Mouse (Mus musculus): ENCODE measurements around the gene Cox4i1. TPM values are rescaled to one million over a fixed set of nuclear protein-coding genes. Genes with fewer than 3 reads are reported as not detected.
"Not testable (repeated sequence)": the region's sequence is repeated elsewhere in the genome, so short reads cannot be mapped to it uniquely, and the experiment has no call there.

Gene Cox4i1
- polyA plus RNA-seq, 1 experiment = 728 TPM

- Histone ChIP-seq H3K4me3 (replicated peaks; ENCODE audit: extremely low read depth, low read depth, low read length) (no peak overlapping the region), H3K4me1 (ENCODE audit: control insufficient read depth, insufficient read depth, low read length) (no peaks in the 10 kb centered on the region)
- no peak for DNase-seq
- no peak for TF ChIP-seq CTCF (IDR thresholded peaks at IDR 0.05; ENCODE audit: insufficient read depth, low read length)
- TF ChIP-seq POLR2A (IDR thresholded peaks at IDR 0.05; ENCODE audit: borderline replicate concordance, extremely low read depth, low read depth, low read length) = no peak
- 75% methylated on average over 8 of the region's 8 CpGs for WGBS
Measured at GRCm38 (mm10) chr8:120675718-120676117, 7.7 kb downstream of the Cox4i1 start.

GRCm38 (mm10) chr8:120678447-120678846 is 10.4 kb downstream of the Cox4i1 start:
- WGBS = 13% methylated on average over 10 of the region's 10 CpGs
- peak; percentile 84 for TF ChIP-seq CTCF (IDR thresholded peaks at IDR 0.05; ENCODE audit: insufficient read depth, low read length)
- no peak for TF ChIP-seq POLR2A (IDR thresholded peaks at IDR 0.05; ENCODE audit: borderline replicate concordance, extremely low read depth, low read depth, low read length)
- peak; percentile 83 for DNase-seq
- H3K4me1 ChIP-seq (ENCODE audit: control insufficient read depth, insufficient read depth, low read length) = no peaks in the 10 kb centered on the region
- H3K4me3 ChIP-seq (replicated peaks; ENCODE audit: extremely low read depth, low read depth, low read length) = no peak overlapping the region

- Histone ChIP-seq H3K4me3 (replicated peaks; ENCODE audit: extremely low read depth, low read depth, low read length) (no peak overlapping the region), H3K4me1 (ENCODE audit: control insufficient read depth, insufficient read depth, low read length) (no peaks in the 10 kb centered on the region)
- DNase-seq = no peak
- TF ChIP-seq CTCF (IDR thresholded peaks at IDR 0.05; ENCODE audit: insufficient read depth, low read length) = no peak
- TF ChIP-seq POLR2A (IDR thresholded peaks at IDR 0.05; ENCODE audit: borderline replicate concordance, extremely low read depth, low read depth, low read length) = no peak
- WGBS = 46% methylated on average over 11 of the region's 11 CpGs
Measured at GRCm38 (mm10) chr8:120679629-120680387, 11.8 kb downstream of the Cox4i1 start.

- TF ChIP-seq CTCF (IDR thresholded peaks at IDR 0.05; ENCODE audit: insufficient read depth, low read length) = peak; percentile 59
- not testable (repeated sequence) for H3K4me1 ChIP-seq (ENCODE audit: control insufficient read depth, insufficient read depth, low read length); H3K4me3 ChIP-seq (replicated peaks; ENCODE audit: extremely low read depth, low read depth, low read length); DNase-seq
- WGBS = 43% methylated on average over 7 of the region's 7 CpGs
Measured at GRCm38 (mm10) chr8:120680405-120680804, 12.4 kb downstream of the Cox4i1 start.

- no peak for TF ChIP-seq CTCF (IDR thresholded peaks at IDR 0.05; ENCODE audit: insufficient read depth, low read length)
- no peak for TF ChIP-seq POLR2A (IDR thresholded peaks at IDR 0.05; ENCODE audit: borderline replicate concordance, extremely low read depth, low read depth, low read length)
- no peak for DNase-seq
- H3K4me3 ChIP-seq (replicated peaks; ENCODE audit: extremely low read depth, low read depth, low read length) = no peak overlapping the region
- 61% methylated on average over 10 of the region's 10 CpGs for WGBS
- no peaks in the 10 kb centered on the region for H3K4me1 ChIP-seq (ENCODE audit: control insufficient read depth, insufficient read depth, low read length)
Measured at GRCm38 (mm10) chr8:120681113-120681512, 13.1 kb downstream of the Cox4i1 start.

GRCm38 (mm10) chr8:120683602-120684001 is 15.6 kb downstream of the Cox4i1 start:
- TF ChIP-seq CTCF (IDR thresholded peaks at IDR 0.05; ENCODE audit: insufficient read depth, low read length) = peak; percentile 81
- no peak for TF ChIP-seq POLR2A (IDR thresholded peaks at IDR 0.05; ENCODE audit: borderline replicate concordance, extremely low read depth, low read depth, low read length)
- DNase-seq = peak; percentile 72
- Histone ChIP-seq H3K4me1 (ENCODE audit: control insufficient read depth, insufficient read depth, low read length) (no peaks in the 10 kb centered on the region), H3K4me3 (replicated peaks; ENCODE audit: extremely low read depth, low read depth, low read length) (no peak overlapping the region)
- WGBS = 16% methylated on average over 10 of the region's 10 CpGs

GRCm38 (mm10) chr8:120684082-120684481 is 16.1 kb downstream of the Cox4i1 start:
- WGBS = 74% methylated on average over 5 of the region's 5 CpGs
- H3K4me1 ChIP-seq (ENCODE audit: control insufficient read depth, insufficient read depth, low read length) = no peaks in the 10 kb centered on the region
- no peak overlapping the region for H3K4me3 ChIP-seq (replicated peaks; ENCODE audit: extremely low read depth, low read depth, low read length)
- DNase-seq = no peak
- TF ChIP-seq POLR2A (IDR thresholded peaks at IDR 0.05; ENCODE audit: borderline replicate concordance, extremely low read depth, low read depth, low read length) (no peak), CTCF (IDR thresholded peaks at IDR 0.05; ENCODE audit: insufficient read depth, low read length) (no peak)

- 51% methylated on average over 5 of the region's 5 CpGs for WGBS
- Histone ChIP-seq H3K4me3 (replicated peaks; ENCODE audit: extremely low read depth, low read depth, low read length) (no peak overlapping the region), H3K4me1 (ENCODE audit: control insufficient read depth, insufficient read depth, low read length) (no peaks in the 10 kb centered on the region)
- TF ChIP-seq CTCF (IDR thresholded peaks at IDR 0.05; ENCODE audit: insufficient read depth, low read length) (no peak), POLR2A (IDR thresholded peaks at IDR 0.05; ENCODE audit: borderline replicate concordance, extremely low read depth, low read depth, low read length) (no peak; the same call in 1 of the 2 replicates)
- DNase-seq = no peak
Measured at GRCm38 (mm10) chr8:120685097-120685496, 17.1 kb downstream of the Cox4i1 start.

GRCm38 (mm10) chr8:120685591-120685990 is 17.6 kb downstream of the Cox4i1 start:
- DNase-seq = no peak
- WGBS = 80% methylated on average over 8 of the region's 8 CpGs
- no peaks in the 10 kb centered on the region for H3K4me1 ChIP-seq (ENCODE audit: control insufficient read depth, insufficient read depth, low read length)
- H3K4me3 ChIP-seq (replicated peaks; ENCODE audit: extremely low read depth, low read depth, low read length) = no peak overlapping the region
- TF ChIP-seq CTCF (IDR thresholded peaks at IDR 0.05; ENCODE audit: insufficient read depth, low read length) (no peak), POLR2A (IDR thresholded peaks at IDR 0.05; ENCODE audit: borderline replicate concordance, extremely low read depth, low read depth, low read length) (no peak)

- DNase-seq = no peak
- no peaks in the 10 kb centered on the region for H3K4me1 ChIP-seq (ENCODE audit: control insufficient read depth, insufficient read depth, low read length)
- H3K4me3 ChIP-seq (replicated peaks; ENCODE audit: extremely low read depth, low read depth, low read length) = no peak overlapping the region
- TF ChIP-seq CTCF (IDR thresholded peaks at IDR 0.05; ENCODE audit: insufficient read depth, low read length) = no peak
- 71% methylated on average over 13 of the region's 13 CpGs for WGBS
Measured at GRCm38 (mm10) chr8:120686051-120686450, 18.0 kb downstream of the Cox4i1 start.
